Mouse (Mus musculus) cortical plate, adult 2 months (tissue): ENCODE data around the gene Nck2. TPM values are rescaled to one million over a fixed set of nuclear protein-coding genes. Genes with fewer than 3 reads are reported as not detected.
"Not testable (repeated sequence)": the region's sequence is repeated elsewhere in the genome, so short reads cannot be mapped to it uniquely, and the experiment has no call there.

ENCODE experiments used
- H3K27ac ChIP-seq: fragments of 200-500 bp; 2 replicates; pipeline ENCODE4 v1.5.1; 2012; ENCODE audit warnings: low read length, control low read depth, inconsistent platforms; ENCODE audit not compliant: insufficient read depth
- H3K4me1 ChIP-seq: fragments of 200-500 bp; 2 replicates; pipeline ENCODE4 v1.6.1; 2011; ENCODE audit warnings: low read length; ENCODE audit not compliant: control insufficient read depth, insufficient read depth
- H3K4me3 ChIP-seq: fragments of 200-500 bp; 2 replicates; pipeline ENCODE4 v1.5.1; 2011; ENCODE audit warnings: mild to moderate bottlenecking, low read length, control low read depth; ENCODE audit not compliant: insufficient read depth
- CTCF ChIP-seq: fragments of 200-500 bp; IDR thresholded peaks from 2 replicates; pipeline ENCODE4 v1.5.1; 2011; ENCODE audit warnings: mild to moderate bottlenecking, control low read depth, low read length; ENCODE audit not compliant: insufficient read depth; ENCODE audit errors: extremely low read depth
- POLR2A ChIP-seq: fragments of 200-500 bp; IDR thresholded peaks from 2 replicates; pipeline ENCODE4 v1.6.1; 2011; ENCODE audit warnings: mild to moderate bottlenecking, low read length, control low read depth; ENCODE audit not compliant: insufficient read depth; ENCODE audit errors: extremely low read depth
- polyA plus RNA-seq: library from polyadenylated mRNA; depleted of rRNA; stranded (reverse); fragments of >200 nt; gene quantifications from 2 replicates; pipeline ENCODE4 v1.2.3, GENCODE M21; 2012

The Nck2 gene
- polyA plus RNA-seq, 1 experiment: 29.0 TPM

- no peak overlapping the region for H3K4me3 ChIP-seq
- peaks cover 10% of the 10 kb centered on the region for H3K4me1 ChIP-seq
- H3K27ac ChIP-seq: no peak overlapping the region
- no peak for TF ChIP-seq POLR2A
- TF ChIP-seq CTCF: no peak
These were observed 91.2 kb downstream of the Nck2 start for GRCm38 (mm10) chr1:43535519-43536000.

GRCm38 (mm10) chr1:43536266-43536665 lies 91.9 kb downstream of the Nck2 start:
- Histone ChIP-seq H3K4me3 (no peak overlapping the region), H3K27ac (no peak overlapping the region), H3K4me1 (peaks cover 7% of the 10 kb centered on the region)
- TF ChIP-seq POLR2A (no peak), CTCF (no peak)

GRCm38 (mm10) chr1:43537021-43537420 lies 92.6 kb downstream of the Nck2 start:
- Histone ChIP-seq H3K4me1 (peaks cover 7% of the 10 kb centered on the region; the same call in 1 of the 2 replicates), H3K27ac (no peak overlapping the region), H3K4me3 (no peak overlapping the region)
- TF ChIP-seq POLR2A: no peak
- TF ChIP-seq CTCF: no peak

- no peak for TF ChIP-seq POLR2A
- no peak for TF ChIP-seq CTCF
- Histone ChIP-seq H3K27ac (no peak overlapping the region), H3K4me1 (peaks cover 4% of the 10 kb centered on the region; the same call in 1 of the 2 replicates), H3K4me3 (no peak overlapping the region)
These were observed 93.1 kb downstream of the Nck2 start for GRCm38 (mm10) chr1:43537496-43537895.

- H3K4me3 ChIP-seq: no peak overlapping the region
- TF ChIP-seq CTCF (no peak), POLR2A (no peak)
- H3K4me1 ChIP-seq: peaks cover 4% of the 10 kb centered on the region; the same call in 1 of the 2 replicates
- H3K27ac ChIP-seq: no peak overlapping the region
These were observed 94.3 kb downstream of the Nck2 start for GRCm38 (mm10) chr1:43538716-43539115.

- H3K4me3 ChIP-seq: no peak overlapping the region
These were observed 95.5 kb downstream of the Nck2 start for GRCm38 (mm10) chr1:43539689-43540380.

GRCm38 (mm10) chr1:43542339-43542738 lies 98.0 kb downstream of the Nck2 start:
- TF ChIP-seq POLR2A (no peak), CTCF (no peak)
- no peaks in the 10 kb centered on the region; the same call in none of the 2 replicates for H3K4me1 ChIP-seq
- H3K4me3 ChIP-seq: no peak overlapping the region
- H3K27ac ChIP-seq: no peak overlapping the region

More at GRCm38 (mm10) chr1:43539689-43540380, 95.5 kb downstream of the Nck2 start:
- TF ChIP-seq POLR2A: no peak
- no peak for TF ChIP-seq CTCF
- Histone ChIP-seq H3K27ac (no peak overlapping the region), H3K4me1 (peaks cover 3% of the 10 kb centered on the region)

GRCm38 (mm10) chr1:43547644-43548043 lies 103.3 kb downstream of the Nck2 start:
- Histone ChIP-seq H3K27ac (no peak overlapping the region), H3K4me1 (peaks cover 2% of the 10 kb centered on the region), H3K4me3 (no peak overlapping the region)
- no peak for TF ChIP-seq POLR2A
- no peak for TF ChIP-seq CTCF

- no peak for TF ChIP-seq POLR2A
- TF ChIP-seq CTCF: no peak
- Histone ChIP-seq H3K4me3 (no peak overlapping the region), H3K4me1 (peaks cover 2% of the 10 kb centered on the region), H3K27ac (no peak overlapping the region)
These were observed 104.4 kb downstream of the Nck2 start for GRCm38 (mm10) chr1:43548749-43549148.

- H3K4me3 ChIP-seq: no peak overlapping the region
- H3K4me1 ChIP-seq: peaks cover 2% of the 10 kb centered on the region
- TF ChIP-seq POLR2A (no peak), CTCF (no peak)
- H3K27ac ChIP-seq: no peak overlapping the region
These were observed 106.1 kb downstream of the Nck2 start for GRCm38 (mm10) chr1:43550525-43550924.

- not testable (repeated sequence) for H3K27ac ChIP-seq, H3K4me1 ChIP-seq, H3K4me3 ChIP-seq
These were observed 109.8 kb downstream of the Nck2 start for GRCm38 (mm10) chr1:43553989-43554679.
